Mouse (Mus musculus): Measurements from ENCODE around the gene Slc50a1.

- no peak for TF ChIP-seq CTCF (IDR thresholded peaks at IDR 0.05; ENCODE audit: low read depth)
- TF ChIP-seq EP300 (IDR thresholded peaks at IDR 0.05; ENCODE audit: low read depth) = no peak
Observed at GRCm38 (mm10) chr3:89237682-89238081, 32.7 kb downstream of the Slc50a1 start.
